Mouse (Mus musculus): ENCODE results near the gene Reg3d. TPM values are rescaled to one million over a fixed set of nuclear protein-coding genes. Genes with fewer than 3 reads are reported as not detected.

Reg3d gene
- polyA plus RNA-seq, 1 experiment from 2014 or later, result not detected

Other genes starting within 250 kb of the Reg3d start
- gene Reg3b, start 8.2 kb downstream of the Reg3d start, polyA plus RNA-seq (2015; fragmentation: Nextera tagmentation; extraction: Ambion mirVana), result 3.6 and 7.4 TPM in 2 replicates
- gene Reg3a, start 1.8 kb upstream of the Reg3d start, polyA plus RNA-seq (2015; fragmentation: Nextera tagmentation; extraction: Ambion mirVana), result not detected in 2 replicates
- not detected in 2 replicates for gene Reg2, start 16.8 kb upstream of the Reg3d start, polyA plus RNA-seq (2015; fragmentation: Nextera tagmentation; extraction: Ambion mirVana)
- not detected in 2 replicates for gene Reg1, start 43.8 kb upstream of the Reg3d start, polyA plus RNA-seq (2015; fragmentation: Nextera tagmentation; extraction: Ambion mirVana)
- not detected in 2 replicates for gene Reg3g, start 90.0 kb upstream of the Reg3d start, polyA plus RNA-seq (2015; fragmentation: Nextera tagmentation; extraction: Ambion mirVana)